Mouse (Mus musculus): Measurements from ENCODE around the gene Ankrd60.
A peak's percentile ranks its signal among the peaks of the same experiment; 100 is the strongest.

Ankrd60 gene

DNA sequence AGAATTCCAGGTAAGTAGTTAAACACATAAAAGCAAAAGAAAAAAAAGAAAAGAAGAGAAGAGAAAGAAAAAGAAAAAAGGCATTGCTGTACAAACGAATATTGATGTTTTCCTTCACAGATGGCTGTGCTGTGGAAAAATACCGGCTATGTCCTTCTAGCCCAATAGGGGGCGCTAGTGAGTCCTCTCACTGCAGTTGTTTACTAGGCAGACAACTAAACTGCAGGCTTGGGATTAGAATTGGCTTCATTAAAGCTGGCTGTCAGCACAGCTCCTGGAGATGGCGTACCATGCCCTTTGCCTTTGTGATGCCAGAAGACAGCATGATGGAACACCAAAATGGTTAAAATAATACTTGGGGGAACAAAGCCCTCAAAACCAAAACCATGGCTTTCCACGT is 5.3 kb upstream of the Ankrd60 start:
- peak; percentile 68 for DNase-seq

DNA sequence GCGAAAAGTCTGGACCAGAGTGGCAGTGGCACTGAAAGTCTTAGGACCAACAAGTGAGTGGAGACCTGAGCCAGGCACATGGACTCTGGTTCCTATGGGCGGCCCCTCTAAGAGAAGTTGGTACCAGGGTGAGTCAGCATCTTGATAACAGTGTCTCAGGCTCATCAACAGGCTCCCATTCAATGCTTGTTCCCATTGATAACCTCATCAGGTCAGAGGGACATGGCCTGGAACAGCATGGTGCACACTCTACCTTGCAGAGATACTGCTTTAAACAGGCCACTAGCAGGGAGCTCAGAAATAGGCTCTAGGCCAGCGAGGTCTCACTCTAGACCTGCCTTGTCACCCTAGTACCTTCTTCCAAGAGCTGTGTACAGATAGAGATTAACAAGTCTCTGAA is 4.7 kb upstream of the Ankrd60 start:
- no peak for DNase-seq

DNA sequence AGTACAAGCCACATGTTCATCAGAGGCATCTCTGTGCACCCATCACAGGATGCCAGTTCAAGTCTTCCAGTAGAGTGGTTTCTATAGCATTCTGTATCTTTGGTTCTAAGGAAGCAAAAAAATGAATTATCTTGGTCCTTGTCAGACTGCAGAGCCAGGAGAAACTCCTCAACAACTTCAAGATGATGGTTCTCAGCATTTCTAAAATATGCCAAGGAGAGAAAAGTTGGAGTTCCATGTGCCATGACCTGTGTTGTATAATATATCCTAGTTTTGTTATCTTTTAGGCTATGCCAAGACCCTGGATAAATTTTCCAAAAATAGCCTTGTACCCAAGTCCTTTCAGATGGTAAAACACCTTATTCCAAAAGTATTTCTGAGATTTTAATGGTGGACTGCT is 2.9 kb upstream of the Ankrd60 start:
- DNase-seq, result no peak

DNA sequence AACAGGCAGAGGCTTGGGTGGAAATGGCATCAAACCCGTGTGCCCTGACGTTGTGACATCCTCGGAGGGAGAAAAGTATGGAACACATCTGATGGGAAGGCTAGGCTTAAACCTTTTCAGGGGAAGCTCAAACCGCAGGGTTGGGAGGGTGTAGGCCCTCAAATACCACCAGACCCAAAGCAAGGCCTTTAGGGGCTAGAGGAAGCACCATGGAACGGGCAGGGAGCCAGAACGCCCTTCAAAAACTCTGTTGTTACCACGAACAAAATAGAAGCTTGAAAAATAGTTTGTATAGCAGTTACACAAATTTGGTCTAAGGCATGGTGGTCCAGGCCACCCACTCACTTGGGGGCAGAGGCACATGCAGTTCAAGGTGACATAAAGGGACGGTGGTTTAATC is 430 bp upstream of the Ankrd60 start:
- no peak for DNase-seq

DNA sequence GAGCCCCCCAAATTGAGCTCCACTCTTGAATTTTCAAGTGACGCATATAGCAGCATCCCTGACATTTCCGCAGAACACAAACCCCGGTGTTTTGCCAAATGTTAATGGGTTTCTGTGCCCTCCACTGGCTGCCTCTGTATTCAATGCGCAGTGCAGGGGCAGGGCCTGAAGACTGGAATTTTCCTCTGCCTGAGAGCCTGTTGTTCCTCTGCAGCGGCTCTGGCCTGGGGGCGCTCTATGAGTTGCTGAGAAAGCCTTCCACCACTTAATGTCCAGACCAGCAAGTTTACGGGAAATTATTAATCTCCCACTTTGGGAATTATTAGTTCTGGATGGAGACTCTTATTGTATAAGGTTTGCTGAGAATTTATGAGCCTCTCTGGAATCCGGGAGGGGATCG is 14.0 kb downstream of the Ankrd60 start:
- no peak for DNase-seq

DNA sequence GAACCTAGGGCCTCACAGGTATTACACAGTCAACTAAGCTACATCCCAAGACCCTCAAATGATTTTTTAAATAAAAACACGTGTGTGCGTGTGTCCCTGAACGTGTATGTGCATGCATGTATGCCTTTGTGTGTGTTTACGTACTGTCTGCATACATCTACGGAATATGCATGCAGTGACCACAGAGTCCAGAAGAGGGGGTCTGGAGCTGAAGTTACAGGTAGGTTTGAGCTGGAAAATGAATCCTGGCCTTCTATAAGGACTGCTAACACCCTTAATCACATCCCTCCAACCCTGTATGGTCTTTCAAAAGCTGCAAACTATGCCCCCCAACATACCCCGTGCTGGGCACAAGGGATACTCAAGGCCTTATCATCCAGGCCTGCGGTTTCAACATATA is 14.8 kb downstream of the Ankrd60 start:
- no peak for DNase-seq

DNA sequence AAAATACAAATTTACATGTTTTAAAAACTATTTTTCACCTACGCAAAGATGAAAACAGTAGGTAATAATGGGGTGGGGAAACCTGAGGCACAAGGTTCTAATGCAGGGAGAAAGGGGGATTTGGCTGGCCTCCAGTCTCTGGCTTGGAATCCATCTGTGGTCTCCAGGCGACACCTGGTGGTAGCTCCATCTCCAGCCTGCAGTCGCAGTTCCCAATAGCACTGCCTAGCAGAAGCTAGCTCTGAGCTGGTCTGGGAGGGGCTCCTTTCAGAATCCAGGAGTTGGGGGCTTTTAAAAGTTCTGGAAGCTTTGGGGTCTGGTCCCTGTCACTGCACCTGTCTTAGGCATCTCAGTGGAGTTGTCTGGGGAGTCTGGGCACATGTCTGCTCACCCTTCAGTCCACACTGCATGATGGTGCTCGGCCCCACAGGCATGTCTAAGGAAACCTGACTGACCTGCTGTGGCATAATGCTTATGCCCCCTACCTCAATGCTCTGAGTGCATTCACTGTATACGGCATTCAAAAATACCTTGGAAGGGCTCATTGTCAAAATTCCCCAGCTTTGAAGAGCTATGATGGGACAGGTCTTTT is 16.2 kb downstream of the Ankrd60 start:
- DNase-seq, result peak; percentile 74

DNA sequence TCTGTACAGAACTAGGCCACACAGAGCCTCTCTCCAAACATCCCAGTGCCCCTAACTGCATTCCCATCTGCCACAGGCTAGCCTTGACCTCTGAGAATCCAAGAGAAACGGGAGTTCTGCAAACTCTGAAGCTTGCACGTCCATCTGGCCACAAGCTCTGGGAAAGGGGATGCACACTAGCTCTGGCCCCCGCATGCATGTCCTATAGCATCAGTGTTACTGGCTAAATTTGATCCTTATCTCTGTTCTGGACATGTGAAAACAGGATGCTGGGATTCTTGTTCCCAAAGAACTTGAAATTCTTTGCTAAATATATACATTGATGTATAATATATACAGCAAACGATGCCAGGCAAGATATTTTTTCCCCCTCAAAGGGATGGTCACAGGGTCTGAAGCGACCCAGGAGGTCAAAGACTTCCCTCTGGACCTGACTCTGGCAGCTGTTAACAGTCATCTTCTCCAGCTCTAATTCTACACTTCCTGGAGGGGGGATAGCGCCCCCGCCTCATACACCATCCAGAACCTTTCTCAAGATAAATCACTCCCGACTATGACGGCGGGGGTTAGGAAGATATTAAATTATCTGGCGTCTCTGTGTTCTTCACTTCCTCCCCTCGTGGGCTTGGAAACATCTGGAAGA is 19.3 kb downstream of the Ankrd60 start:
- DNase-seq, result no peak

DNA sequence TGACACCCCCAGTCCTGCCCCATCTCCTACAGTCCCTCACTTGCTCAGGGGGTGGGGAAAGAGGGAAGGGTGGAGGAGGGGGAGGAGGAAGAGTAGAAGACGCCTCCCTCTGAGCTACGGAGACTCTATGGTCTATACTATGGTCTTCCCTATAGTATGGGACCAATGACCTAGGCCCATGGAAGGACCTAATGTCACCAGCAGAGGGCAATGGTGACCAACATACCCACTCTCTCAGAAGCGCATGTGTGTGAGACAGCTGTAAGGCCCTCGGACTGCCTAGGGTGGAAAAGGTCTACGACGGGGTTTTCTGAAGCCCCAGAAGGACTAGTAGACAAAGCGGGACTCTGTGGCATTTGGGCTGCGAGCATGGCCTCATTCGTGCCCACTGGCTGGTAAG is 24.3 kb downstream of the Ankrd60 start:
- DNase-seq, result peak; percentile 69

DNA sequence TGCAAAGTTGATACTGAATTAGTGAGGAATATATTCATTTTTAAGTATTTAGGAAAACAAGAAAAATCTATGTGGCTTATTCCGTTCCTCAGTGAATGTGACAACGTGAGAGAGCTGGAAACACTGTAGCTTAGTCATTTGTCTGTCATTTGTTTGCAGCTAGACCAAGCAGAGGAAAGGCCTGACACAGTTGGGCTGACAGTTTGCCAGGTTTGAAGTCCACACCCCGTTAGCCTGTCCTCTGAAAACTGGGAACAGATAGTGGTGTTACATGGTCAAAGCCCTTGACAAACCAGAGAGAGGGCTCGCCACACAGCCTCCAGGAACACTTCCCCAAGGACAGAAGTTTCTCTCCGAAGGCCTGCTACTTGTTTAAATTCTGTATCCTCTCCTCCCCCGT is 27.5 kb downstream of the Ankrd60 start:
- DNase-seq, result no peak

DNA sequence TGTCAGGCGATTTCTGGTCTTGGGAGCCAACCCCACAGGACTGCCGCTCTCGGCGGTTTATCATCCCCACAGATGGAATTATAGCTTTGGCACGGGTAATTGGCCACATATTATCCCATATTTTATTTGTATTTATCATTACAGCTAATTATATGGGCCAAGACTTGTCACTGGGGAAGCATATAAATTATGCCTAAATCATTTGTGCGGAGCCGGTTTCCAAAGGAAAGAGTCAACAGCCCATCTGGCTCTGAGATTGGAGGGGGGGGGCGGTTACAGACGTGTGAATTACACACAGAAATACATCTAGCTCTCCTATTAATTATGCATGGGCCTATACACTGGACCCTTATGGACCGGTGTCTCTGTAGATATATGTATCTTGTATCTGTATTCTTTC is 28.9 kb downstream of the Ankrd60 start:
- no peak for DNase-seq

DNA sequence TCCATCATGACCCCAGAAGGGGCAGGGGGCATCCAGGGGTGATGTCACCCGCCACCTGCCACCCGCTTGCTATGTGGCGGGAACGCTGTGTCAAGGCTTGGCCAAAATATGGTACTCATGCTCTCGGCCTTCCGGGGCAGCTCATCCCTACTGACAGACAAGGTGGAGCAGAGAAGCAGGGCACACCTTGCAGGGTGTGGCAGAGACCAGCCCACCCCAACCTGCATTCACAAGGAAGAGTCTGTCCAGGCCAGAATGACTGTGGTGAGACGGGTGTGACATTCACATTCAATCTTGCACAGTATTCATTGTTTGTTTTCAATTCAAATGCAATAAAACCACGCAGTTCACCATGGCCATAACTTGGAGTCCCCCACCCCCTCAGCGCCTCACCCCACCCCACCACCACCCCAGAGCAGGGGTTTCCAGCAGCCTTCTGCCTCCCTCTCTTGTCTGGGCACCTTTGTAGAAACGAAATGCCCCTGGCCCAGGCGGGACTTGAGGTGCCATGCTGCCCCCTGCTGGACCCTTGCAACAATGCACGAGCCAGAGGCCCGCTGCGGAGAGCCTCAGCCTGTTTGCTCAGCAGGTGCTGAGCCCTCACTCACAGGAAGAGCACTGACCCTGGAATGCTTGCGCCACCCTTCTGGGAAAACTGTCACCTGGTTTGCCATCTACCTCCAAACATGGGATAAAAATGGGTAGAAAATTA is 32.0 kb downstream of the Ankrd60 start:
- DNase-seq, result peak; percentile 90

DNA sequence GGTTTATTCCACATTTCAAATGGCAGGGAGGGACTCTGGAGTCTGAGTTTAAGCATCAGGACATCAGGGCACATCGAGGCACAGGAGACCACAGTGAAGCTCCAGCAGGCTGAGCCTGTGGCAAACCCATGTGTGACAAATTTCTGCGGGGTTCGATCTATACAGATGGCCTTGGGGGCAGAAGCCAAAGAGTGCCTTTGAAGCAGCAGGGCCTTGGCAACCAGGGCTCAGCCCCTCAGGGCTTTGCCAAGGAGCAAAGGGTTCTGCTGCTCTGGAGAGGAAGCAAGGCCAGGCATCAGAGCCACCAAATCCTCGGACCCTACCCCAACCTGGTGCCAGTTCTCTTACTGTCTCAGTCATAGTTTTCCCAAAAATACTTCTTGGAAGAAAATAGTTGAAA is 35.4 kb downstream of the Ankrd60 start:
- no peak for DNase-seq

DNA sequence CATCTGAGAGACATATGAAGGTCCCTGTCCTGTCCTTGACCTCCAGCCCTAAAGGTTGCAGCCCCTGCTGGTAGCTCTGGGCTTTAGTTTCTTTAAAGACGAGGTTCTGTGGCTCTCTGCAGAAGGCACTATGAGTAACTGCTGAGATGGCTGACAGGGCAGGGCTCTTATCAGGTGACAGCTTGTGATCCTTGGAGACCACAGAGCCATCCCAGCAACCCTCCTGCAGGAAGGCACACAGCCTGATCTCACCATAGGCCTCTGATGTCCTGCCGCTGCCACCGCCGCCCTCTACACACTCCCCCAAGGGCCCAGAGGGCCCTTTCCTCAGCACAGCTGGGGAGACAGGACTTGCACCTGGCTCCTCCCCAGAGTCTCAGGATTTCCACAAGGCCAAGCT is 36.4 kb downstream of the Ankrd60 start:
- no peak for DNase-seq

DNA sequence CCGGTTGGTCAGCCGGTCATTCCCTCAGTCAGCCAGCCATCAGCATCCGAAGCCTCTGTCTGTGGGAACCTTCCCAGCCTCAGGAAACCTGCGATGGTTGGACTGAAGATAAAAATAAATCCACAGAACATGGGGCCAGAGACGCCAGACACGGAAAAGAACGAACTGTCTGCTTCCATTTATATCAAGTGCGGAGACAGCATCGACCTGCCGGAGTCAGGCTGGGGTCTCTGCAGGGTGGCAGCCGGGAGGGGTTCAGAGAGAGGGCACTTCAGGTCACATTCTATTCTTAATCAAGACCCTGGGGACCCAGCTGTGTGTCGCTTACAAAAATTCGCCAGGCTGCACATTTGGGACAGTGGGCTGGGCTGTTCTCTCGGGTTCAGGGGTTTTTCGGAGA is 38.4 kb downstream of the Ankrd60 start:
- DNase-seq, result peak; percentile 77

DNA sequence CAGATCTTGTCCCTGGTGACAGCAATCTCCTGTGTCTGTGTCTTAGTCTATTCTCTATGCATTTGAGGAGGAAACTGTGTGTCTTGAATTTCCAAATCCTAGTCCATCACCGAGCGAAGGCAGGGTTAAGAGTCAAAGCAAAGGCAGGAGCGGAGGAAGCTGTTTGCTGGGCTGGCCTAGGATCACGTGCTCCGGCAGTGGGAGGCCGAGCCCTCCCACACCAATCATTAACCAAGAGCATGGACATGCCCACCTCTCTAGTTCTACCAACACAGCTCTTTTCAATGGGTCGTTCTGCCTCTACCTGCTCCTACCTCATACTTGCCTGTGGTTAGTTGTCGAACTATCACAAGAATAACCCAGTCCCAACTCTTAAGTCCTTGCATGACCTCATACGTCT is 42.3 kb downstream of the Ankrd60 start:
- no peak for DNase-seq

DNA sequence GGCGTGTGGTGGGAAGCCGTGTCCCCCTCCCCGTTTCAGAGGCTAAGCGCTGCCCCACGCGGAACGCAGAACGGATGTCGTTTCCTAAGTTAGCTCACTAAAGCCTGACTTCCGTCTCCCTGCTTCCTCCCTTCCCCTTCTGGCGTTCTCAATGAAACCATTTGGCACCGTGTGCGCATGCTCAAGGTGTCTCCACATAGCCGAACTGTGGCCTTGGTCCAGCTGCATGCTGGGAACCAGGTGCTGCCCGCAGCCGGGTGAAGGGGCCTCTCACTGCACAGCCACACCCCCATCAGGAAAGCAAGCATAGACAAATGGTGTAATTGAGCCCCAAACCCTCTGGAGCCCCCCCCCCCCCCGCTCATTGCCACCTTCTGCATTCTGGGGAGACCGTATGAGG is 42.8 kb downstream of the Ankrd60 start:
- no peak for DNase-seq

DNA sequence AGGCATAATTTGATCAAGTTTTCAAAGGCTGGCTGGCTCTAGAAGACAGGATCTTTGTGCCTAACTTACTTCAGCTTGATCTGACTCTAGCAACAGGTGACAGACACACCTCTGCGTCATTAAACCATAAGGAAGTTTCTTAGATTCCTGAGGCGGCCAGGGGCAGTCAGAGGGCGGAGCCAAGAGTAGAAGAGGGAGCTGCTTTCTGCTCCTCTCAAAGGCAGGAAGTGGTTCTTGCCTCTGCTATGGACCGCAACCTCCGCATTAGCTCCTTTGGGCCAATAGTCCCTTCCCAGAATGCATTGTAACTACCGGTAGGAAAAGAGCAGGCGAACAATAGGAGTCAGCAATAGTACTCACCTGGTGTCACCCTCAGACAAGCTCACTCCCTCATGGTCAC is 43.6 kb downstream of the Ankrd60 start:
- no peak for DNase-seq

DNA sequence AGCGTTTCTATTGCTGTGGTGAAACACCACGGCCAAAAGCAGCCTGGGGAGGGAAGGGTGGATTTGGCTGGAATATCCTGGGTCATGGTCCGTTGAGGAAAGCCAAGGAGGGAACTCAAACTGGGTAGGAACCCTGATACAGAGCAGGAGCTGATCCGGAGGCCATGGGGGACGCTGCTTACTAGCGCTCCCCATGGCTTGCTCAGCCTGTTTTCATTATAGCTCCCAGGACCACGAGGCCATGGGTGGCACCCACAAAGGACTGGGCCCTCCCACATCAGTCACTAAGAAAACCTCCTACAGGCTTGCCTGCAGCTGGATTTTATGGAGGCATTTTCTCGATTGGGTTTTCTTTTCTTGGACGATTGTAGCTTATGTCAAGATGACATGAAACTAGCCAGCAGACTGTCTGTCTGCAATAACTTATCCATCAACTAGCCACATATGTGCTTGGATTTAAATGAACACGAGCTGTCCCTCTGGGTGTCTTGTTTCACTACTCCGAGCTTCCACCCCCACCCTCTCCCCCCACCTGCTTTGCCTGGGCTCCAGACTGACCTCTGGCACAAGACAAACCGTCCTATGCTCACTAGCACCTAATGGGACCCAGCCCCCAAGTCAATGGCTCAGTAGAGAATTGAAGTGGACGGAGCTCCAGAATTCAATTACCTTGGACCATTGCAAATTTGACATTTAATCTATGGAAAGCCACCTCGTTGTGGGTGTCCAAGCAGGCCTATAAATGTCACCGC is 45.3 kb downstream of the Ankrd60 start:
- no peak for DNase-seq

DNA sequence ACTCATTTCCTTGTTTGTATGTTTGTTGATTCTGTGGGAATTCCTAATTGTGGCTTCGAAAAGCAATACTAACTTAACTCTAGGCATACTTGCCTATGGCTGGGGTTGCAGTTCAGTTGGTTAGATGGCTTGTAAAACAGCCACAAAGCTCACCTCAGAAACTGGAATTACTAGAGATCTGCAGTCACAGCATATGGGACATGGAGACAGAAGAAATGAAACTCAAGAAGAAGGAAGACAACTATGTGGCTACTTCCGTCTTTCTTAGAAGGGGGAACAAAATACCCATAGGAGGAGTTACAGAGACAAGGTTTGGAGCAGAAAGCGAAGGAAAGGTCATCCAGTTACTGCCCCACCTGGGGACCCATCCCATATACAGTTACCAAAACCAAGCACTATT is 49.7 kb downstream of the Ankrd60 start:
- no peak for DNase-seq

DNA sequence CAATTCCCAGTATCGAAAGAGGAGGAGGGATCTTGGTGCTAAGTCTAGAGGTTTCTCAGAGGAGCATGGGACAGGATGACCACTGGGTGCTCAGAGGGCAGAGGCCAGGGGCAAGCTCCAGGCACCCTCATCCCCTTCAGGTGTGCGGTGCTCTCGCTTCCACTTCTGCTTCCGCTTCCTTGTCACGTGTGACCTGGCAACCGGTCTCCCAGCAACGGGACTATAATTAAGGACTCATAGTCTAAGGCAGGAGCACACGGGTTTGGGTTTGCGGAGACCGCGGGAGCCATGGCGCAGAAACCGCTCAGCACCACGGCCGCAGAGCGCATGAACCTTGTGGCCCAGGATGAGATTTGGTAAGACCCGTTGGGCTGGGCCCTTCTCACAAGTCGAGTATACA is 55.8 kb downstream of the Ankrd60 start, which contains the start of gene 1700021F07Rik:
1700021F07Rik (plus strand) TSS at position 211 of the 400 bp plus-strand sequence.
- DNase-seq, result no peak

Data from retina, postnatal 1 day (tissue).